Mouse (Mus musculus) heart, adult 2 months (tissue): ENCODE measurements around the gene Tbc1d4.

Experiments
- CTCF ChIP-seq: fragments of 200-600 bp; IDR thresholded peaks from 2 replicates; pipeline ENCODE4 v1.8.1; 2022; ENCODE audit warnings: antibody characterized with exemption, mild to moderate bottlenecking, moderate library complexity
- EP300 ChIP-seq: fragments of 200-500 bp; IDR thresholded peaks from 2 replicates; pipeline ENCODE4 v1.6.1; 2011; ENCODE audit warnings: low read depth, low read length, control low read depth; ENCODE audit not compliant: insufficient read depth
- POLR2A ChIP-seq: fragments of 200-500 bp; IDR thresholded peaks from 2 replicates; pipeline ENCODE4 v1.6.1; 2011; ENCODE audit warnings: mild to moderate bottlenecking, low read depth, low read length, control low read depth; ENCODE audit not compliant: insufficient read depth

- TF ChIP-seq EP300 (no peak), POLR2A (no peak), CTCF (no peak)
Observed at GRCm38 (mm10) chr14:101481165-101481564, 127.8 kb downstream of the Tbc1d4 start.
